Mouse (Mus musculus) hindbrain, embryonic 16.5 days (tissue): ENCODE results near the gene Flrt2. TPM values are rescaled to one million over a fixed set of nuclear protein-coding genes. Genes with fewer than 3 reads are reported as not detected.
A peak's percentile ranks its signal among the peaks of the same experiment; 100 is the strongest.
"Not testable (repeated sequence)": the region's sequence is repeated elsewhere in the genome, so short reads cannot be mapped to it uniquely, and the experiment has no call there.

ENCODE experiments used
- ATAC-seq: fragments of 200-750 bp; cut with Nextera tagmentation; 2 replicates; pipeline ENCODE4 v1.8.0; 2017; ENCODE audit warnings: moderate TSS enrichment, moderate library complexity
- H3K27ac ChIP-seq: fragments of 300-500 bp; sonication (generic); 2 replicates; pipeline ENCODE4 v1.5.1; 2014; ENCODE audit warnings: low read depth, mild to moderate bottlenecking, control low read depth, low read length, moderate library complexity
- H3K27me3 ChIP-seq: fragments of 300-500 bp; sonication (generic); replicated peaks from 2 replicates; pipeline ENCODE4 v1.6.1; 2014; ENCODE audit warnings: low read length; ENCODE audit not compliant: control insufficient read depth, insufficient read depth
- H3K36me3 ChIP-seq: fragments of 300-500 bp; sonication (generic); 2 replicates; pipeline ENCODE4 v1.6.1; 2014; ENCODE audit warnings: mild to moderate bottlenecking, low read length, moderate library complexity, mixed read lengths; ENCODE audit not compliant: control insufficient read depth, insufficient read depth
- H3K4me1 ChIP-seq: fragments of 300-500 bp; sonication (generic); 2 replicates; pipeline ENCODE4 v1.6.1; 2014; ENCODE audit warnings: low read depth, low read length; ENCODE audit not compliant: control insufficient read depth, insufficient read depth
- H3K4me2 ChIP-seq: fragments of 300-500 bp; sonication (generic); 2 replicates; pipeline ENCODE4 v1.6.1; 2014; ENCODE audit warnings: mild to moderate bottlenecking, low read length, control low read depth, moderate library complexity
- H3K4me3 ChIP-seq: fragments of 300-500 bp; sonication (generic); 2 replicates; pipeline ENCODE4 v1.5.1; 2014; ENCODE audit warnings: mild to moderate bottlenecking, low read length, control low read depth, moderate library complexity
- H3K9ac ChIP-seq: fragments of 300-500 bp; sonication (generic); 2 replicates; pipeline ENCODE4 v1.6.1; 2014; ENCODE audit warnings: low read depth, mild to moderate bottlenecking, control low read depth, low read length, moderate library complexity
- H3K9me3 ChIP-seq: fragments of 300-500 bp; sonication (generic); 2 replicates; pipeline ENCODE4 v1.6.1; 2014; ENCODE audit warnings: mild to moderate bottlenecking, low read length, moderate library complexity; ENCODE audit not compliant: control insufficient read depth
- WGBS: fragments of 180-500 bp; shearing (Covaris S2); extraction: QIAGEN DNeasy Blood & Tissue Kit; methylation state at CpG from one replicate; pipeline ENCODE4 v1.1.7; 2014; 5-methylcytosine and 5-hydroxymethylcytosine counted together
- polyA plus RNA-seq: library from polyadenylated mRNA; unstranded; fragments of >200 nt; fragmentation: Nextera tagmentation; extraction: Ambion mirVana; gene quantifications from 2 replicates; pipeline ENCODE4 v1.2.1, GENCODE M21; 2015

Gene Flrt2
- 20.3 and 24.4 TPM in 2 replicates for polyA plus RNA-seq

- WGBS, result 0% methylated on average over 32 of the region's 32 CpGs
- no peak for ATAC-seq
Measured at GRCm38 (mm10) chr12:95691961-95692767, at the start of gene Flrt2. TSS of gene Flrt2 (plus strand) at chr12:95692226.

GRCm38 (mm10) chr12:95642226-95642625 is 49.8 kb upstream of the Flrt2 start:
- Histone ChIP-seq H3K27ac (no peak overlapping the region), H3K9me3 (no peaks in the 10 kb centered on the region), H3K4me2 (no peak overlapping the region), H3K4me3 (no peak overlapping the region), H3K4me1 (no peaks in the 10 kb centered on the region), H3K9ac (no peak overlapping the region), H3K27me3 (no peaks in the 10 kb centered on the region), H3K36me3 (no peaks in the 10 kb centered on the region)
- ATAC-seq, result no peak
- 73% methylated on average over 3 of the region's 3 CpGs for WGBS

More at GRCm38 (mm10) chr12:95691961-95692767, at the start of gene Flrt2:
- H3K27me3 ChIP-seq, result no peaks in the 10 kb centered on the region
- H3K4me2 ChIP-seq, result peak within 1 kb of the TSS; percentile 91
- peaks cover 2% of the 10 kb centered on the region for H3K4me1 ChIP-seq
- H3K36me3 ChIP-seq, result no peaks in the 10 kb centered on the region
- peak within 1 kb of the TSS; percentile 94 for H3K4me3 ChIP-seq
- H3K27ac ChIP-seq, result peak within 1 kb of the TSS; percentile 94
- H3K9ac ChIP-seq, result peak within 1 kb of the TSS; percentile 94
- H3K9me3 ChIP-seq, result no peaks in the 10 kb centered on the region

GRCm38 (mm10) chr12:95647179-95647578 is 44.8 kb upstream of the Flrt2 start:
- not testable (repeated sequence) for H3K4me2 ChIP-seq, H3K9me3 ChIP-seq, H3K27me3 ChIP-seq, H3K9ac ChIP-seq, ATAC-seq, H3K4me1 ChIP-seq, H3K36me3 ChIP-seq, H3K4me3 ChIP-seq, H3K27ac ChIP-seq
- 100% methylated on average over 1 of the region's 6 CpGs for WGBS

- no peaks in the 10 kb centered on the region for H3K9me3 ChIP-seq
- no peaks in the 10 kb centered on the region for H3K4me1 ChIP-seq
- ATAC-seq, result no peak
- WGBS, result 88% methylated on average over 4 of the region's 4 CpGs
- H3K27me3 ChIP-seq, result no peaks in the 10 kb centered on the region
- H3K4me3 ChIP-seq, result no peak overlapping the region
- no peaks in the 10 kb centered on the region for H3K36me3 ChIP-seq
- H3K4me2 ChIP-seq, result no peak overlapping the region
- no peak overlapping the region for H3K9ac ChIP-seq
- no peak overlapping the region for H3K27ac ChIP-seq
Measured at GRCm38 (mm10) chr12:95652172-95653156, 39.6 kb upstream of the Flrt2 start.

- H3K9ac ChIP-seq, result no peak overlapping the region
- WGBS, result 94% methylated on average over 4 of the region's 4 CpGs
- H3K27me3 ChIP-seq, result no peaks in the 10 kb centered on the region
- H3K4me2 ChIP-seq, result no peak overlapping the region
- no peaks in the 10 kb centered on the region for H3K4me1 ChIP-seq
- no peaks in the 10 kb centered on the region for H3K36me3 ChIP-seq
- no peak overlapping the region for H3K4me3 ChIP-seq
- no peaks in the 10 kb centered on the region for H3K9me3 ChIP-seq
- ATAC-seq, result no peak
- H3K27ac ChIP-seq, result no peak overlapping the region
Measured at GRCm38 (mm10) chr12:95656594-95656993, 35.4 kb upstream of the Flrt2 start.

- H3K27ac ChIP-seq, result no peak overlapping the region
- ATAC-seq, result no peak
- WGBS, result 92% methylated on average over 5 of the region's 5 CpGs
- H3K36me3 ChIP-seq, result no peaks in the 10 kb centered on the region
- H3K4me2 ChIP-seq, result no peak overlapping the region
- H3K4me1 ChIP-seq, result no peaks in the 10 kb centered on the region
- no peaks in the 10 kb centered on the region for H3K27me3 ChIP-seq
- H3K9ac ChIP-seq, result no peak overlapping the region
- no peak overlapping the region for H3K4me3 ChIP-seq
- H3K9me3 ChIP-seq, result no peaks in the 10 kb centered on the region
Measured at GRCm38 (mm10) chr12:95667296-95667695, 24.7 kb upstream of the Flrt2 start.

GRCm38 (mm10) chr12:95675711-95676110 is 16.3 kb upstream of the Flrt2 start:
- Histone ChIP-seq H3K27ac (no peak overlapping the region), H3K9me3 (no peaks in the 10 kb centered on the region), H3K36me3 (no peaks in the 10 kb centered on the region), H3K9ac (no peak overlapping the region), H3K4me1 (no peaks in the 10 kb centered on the region), H3K4me2 (no peak overlapping the region), H3K27me3 (no peaks in the 10 kb centered on the region), H3K4me3 (no peak overlapping the region)
- 89% methylated on average over 5 of the region's 5 CpGs for WGBS
- no peak for ATAC-seq

GRCm38 (mm10) chr12:95690819-95691218 is 1.2 kb upstream of the Flrt2 start:
- Histone ChIP-seq H3K27ac (no peak overlapping the region), H3K27me3 (no peaks in the 10 kb centered on the region), H3K4me1 (peaks cover 2% of the 10 kb centered on the region), H3K9me3 (no peaks in the 10 kb centered on the region), H3K36me3 (no peaks in the 10 kb centered on the region), H3K4me2 (peak overlapping the region; percentile 91), H3K9ac (no peak overlapping the region), H3K4me3 (peak overlapping the region; percentile 94)
- ATAC-seq, result no peak
- 5% methylated on average over 9 of the region's 9 CpGs for WGBS
